Mouse (Mus musculus) adrenal gland, adult 2 months (tissue): ENCODE measurements around the gene Hexim2. TPM values are rescaled to one million over a fixed set of nuclear protein-coding genes. Genes with fewer than 3 reads are reported as not detected.

Experiments used
- DNase-seq: peaks from one replicate; pipeline ENCODE4 v3.0.0; 2021
- polyA plus RNA-seq: library from polyadenylated mRNA; depleted of rRNA; stranded (reverse); fragments of >200 nt; gene quantifications from 2 replicates; pipeline ENCODE4 v1.2.3, GENCODE M21; 2012; rRNA removed
- total RNA-seq, 2 experiments: library from RNA; stranded (reverse); gene quantifications; 2 replicates each; pipeline ENCODE4 v1.2.3; 2021

Gene Hexim2
- total and polyA plus RNA-seq, 3 experiments: 2.8 to 7.0 (median 3.3) TPM

GRCm38 (mm10) chr11:103172392-103173040, 40.3 kb downstream of the Hexim2 start:
- no peak for DNase-seq

- DNase-seq: no peak
These were observed 41.0 kb downstream of the Hexim2 start for GRCm38 (mm10) chr11:103173041-103173770.

GRCm38 (mm10) chr11:103173771-103174344, 41.6 kb downstream of the Hexim2 start:
- DNase-seq: no peak

- DNase-seq: peak; percentile 88
These were observed 42.2 kb downstream of the Hexim2 start for GRCm38 (mm10) chr11:103174411-103174832.

- DNase-seq: no peak
These were observed 42.7 kb downstream of the Hexim2 start for GRCm38 (mm10) chr11:103174891-103175391.

- DNase-seq: peak; percentile 69
These were observed 43.6 kb downstream of the Hexim2 start for GRCm38 (mm10) chr11:103175688-103176442.

GRCm38 (mm10) chr11:103176510-103176909, 44.3 kb downstream of the Hexim2 start:
- no peak for DNase-seq

- no peak for DNase-seq
These were observed 45.0 kb downstream of the Hexim2 start for GRCm38 (mm10) chr11:103177216-103177615.

GRCm38 (mm10) chr11:103177815-103178485, 45.7 kb downstream of the Hexim2 start:
- DNase-seq: no peak

GRCm38 (mm10) chr11:103178748-103179147, 46.5 kb downstream of the Hexim2 start:
- no peak for DNase-seq

- DNase-seq: no peak
These were observed 48.2 kb downstream of the Hexim2 start for GRCm38 (mm10) chr11:103180426-103180825.

GRCm38 (mm10) chr11:103181349-103181748, 49.1 kb downstream of the Hexim2 start:
- no peak for DNase-seq

- no peak for DNase-seq
These were observed 49.7 kb downstream of the Hexim2 start for GRCm38 (mm10) chr11:103181911-103182310.

- no peak for DNase-seq
These were observed 52.7 kb downstream of the Hexim2 start for GRCm38 (mm10) chr11:103184891-103185290.

Other genes starting within 250 kb of the Hexim2 start
- not detected for gene Fam187a, start 247.3 kb upstream of the Hexim2 start, total RNA-seq
- gene Fam187a, start 247.3 kb upstream of the Hexim2 start, polyA plus RNA-seq: not detected in 2 replicates
- 1 to 10 TPM in 1 of 2 experiments, under 1 TPM in 1; 0.55 to 1.5 TPM for gene Gfap, start 231.5 kb upstream of the Hexim2 start, total RNA-seq
- gene Gfap, start 231.5 kb upstream of the Hexim2 start, polyA plus RNA-seq: 0.60 and 0.72 TPM in 2 replicates
- gene Kif18b, start 207.3 kb upstream of the Hexim2 start, total RNA-seq: 1 to 10 TPM in 1 of 2 experiments, under 1 TPM in 1; 0.62 to 1.2 TPM
- gene Kif18b, start 207.3 kb upstream of the Hexim2 start, polyA plus RNA-seq: 1.2 and 1.4 TPM in 2 replicates
- gene C1ql1, start 185.7 kb upstream of the Hexim2 start, total RNA-seq: 10 to 100 TPM; 39.4 to 69.4 TPM
- 67.7 and 112 TPM in 2 replicates for gene C1ql1, start 185.7 kb upstream of the Hexim2 start, polyA plus RNA-seq
- 100 to 1,000 TPM; 106 to 112 TPM for gene Nmt1, start 104.2 kb upstream of the Hexim2 start, total RNA-seq
- gene Nmt1, start 104.2 kb upstream of the Hexim2 start, polyA plus RNA-seq: 20.8 and 25.6 TPM in 2 replicates
- 10 to 100 TPM; 62.8 to 79.5 TPM for gene Dcakd, start 104.1 kb upstream of the Hexim2 start, total RNA-seq
- gene Dcakd, start 104.1 kb upstream of the Hexim2 start, polyA plus RNA-seq: 136 and 185 TPM in 2 replicates
- gene Plcd3, start 30.8 kb upstream of the Hexim2 start, total RNA-seq: 10 to 100 TPM in 1 of 2 experiments, 1 to 10 TPM in 1; 6.3 to 14.3 TPM
- gene Plcd3, start 30.8 kb upstream of the Hexim2 start, polyA plus RNA-seq: 21.4 and 24.7 TPM in 2 replicates
- gene Acbd4, start 30.7 kb upstream of the Hexim2 start, total RNA-seq: 100 to 1,000 TPM in 1 of 2 experiments, 10 to 100 TPM in 1; 88.4 to 175 TPM
- 70.3 and 91.9 TPM in 2 replicates for gene Acbd4, start 30.7 kb upstream of the Hexim2 start, polyA plus RNA-seq
- 10 to 100 TPM; 70.9 to 83.7 TPM for gene Hexim1, start 16.2 kb upstream of the Hexim2 start, total RNA-seq
- gene Hexim1, start 16.2 kb upstream of the Hexim2 start, polyA plus RNA-seq: 15.7 and 16.5 TPM in 2 replicates
- 10 to 100 TPM; 18.9 to 24.2 TPM for gene Fmnl1, start 38.7 kb downstream of the Hexim2 start, total RNA-seq
- gene Fmnl1, start 38.7 kb downstream of the Hexim2 start, polyA plus RNA-seq: 16.3 and 19.2 TPM in 2 replicates
- under 1 TPM; 0.45 to 0.52 TPM for gene 1700023F06Rik, start 76.1 kb downstream of the Hexim2 start, total RNA-seq
- 1.4 and 2.1 TPM in 2 replicates for gene 1700023F06Rik, start 76.1 kb downstream of the Hexim2 start, polyA plus RNA-seq
- not detected for gene Spata32, start 86.0 kb downstream of the Hexim2 start, total RNA-seq
- gene Spata32, start 86.0 kb downstream of the Hexim2 start, polyA plus RNA-seq: not detected in 2 replicates
- 1 to 10 TPM; 5.3 to 9.7 TPM for gene Map3k14, start 135.0 kb downstream of the Hexim2 start, total RNA-seq
- gene Map3k14, start 135.0 kb downstream of the Hexim2 start, polyA plus RNA-seq: 12.6 and 18.2 TPM in 2 replicates
- gene Arhgap27, start 231.3 kb downstream of the Hexim2 start, total RNA-seq: 10 to 100 TPM; 10.3 to 12.2 TPM
- 34.7 and 42.5 TPM in 2 replicates for gene Arhgap27, start 231.3 kb downstream of the Hexim2 start, polyA plus RNA-seq